In the genomic region with DNA sequence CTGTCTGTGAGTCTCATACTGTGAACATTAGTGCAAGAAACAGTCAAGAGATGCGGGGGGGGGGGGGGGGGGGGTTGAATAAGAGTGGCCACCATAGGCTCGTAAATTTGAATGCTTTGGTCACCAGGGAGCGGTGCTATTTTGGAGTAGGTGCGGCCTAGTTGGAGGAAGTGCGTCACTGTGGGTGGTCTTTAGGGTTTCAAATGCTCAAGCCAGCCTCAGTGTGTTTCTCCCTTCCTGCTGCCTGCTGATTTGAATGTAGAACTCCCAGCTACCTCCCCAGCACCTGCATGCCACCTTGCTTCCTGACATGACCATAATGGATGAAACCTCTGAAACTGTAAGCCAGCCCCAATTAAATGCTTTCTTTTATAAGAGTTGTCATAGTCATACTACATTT, we compare ENCODE assay signal across 15 mouse cellular contexts. TPM values are rescaled to one million over a fixed set of nuclear protein-coding genes. Genes with fewer than 3 reads are reported as not detected.
"Had no signal": no experiment of that assay in that cellular context is flagged by ENCODE, and none has a peak within 500 bp of the region (broad histone marks: within the 10 kb centered on the region; RNA-seq: fewer than 3 reads in every experiment).

No protein-coding gene starts in this region.

- DNase-seq: left cerebral cortex, postnatal 4 days; liver; liver, embryonic 13.5 days; liver, postnatal 0 days; lung, adult 18-20 months; lung, adult 2 months; lung, embryonic 14.5 days; lung, postnatal 10 days; lung, postnatal 14 days; lung, postnatal 36 days; lung, postnatal 4 days; midbrain, embryonic 14.5 days had no signal

RNA-seq across cellular contexts. Expression of a gene that starts 51.4 kb away (rescaled TPM):
- total RNA-seq: megakaryocyte, adult 5-6 weeks; megakaryocyte-erythroid progenitor cell, adult 5-6 weeks; monocyte, adult 5-6 weeks had no signal
